Mouse (Mus musculus) effector memory CD4-positive, alpha-beta T cell, adult 7 months (primary cell): ENCODE measurements around the gene Rbm38. TPM values are rescaled to one million over a fixed set of nuclear protein-coding genes. Genes with fewer than 3 reads are reported as not detected.

Experiments used
- polyA plus RNA-seq: library from polyadenylated mRNA; unstranded; fragments of 100-300 nt; shearing (Covaris generic); gene quantifications from one replicate; pipeline ENCODE4 v1.2.1, GENCODE M21; 2017

Gene Rbm38
- polyA plus RNA-seq = 12.8 TPM

GRCm38 (mm10) chr2:173020430-173020829 lies at the start of gene Rbm38:
Gene Rbm38 (plus strand): TSS chr2:173020498.

GRCm38 (mm10) chr2:172977409-172978130 lies 42.7 kb upstream of the Rbm38 start, which contains the start of gene Spo11:
Gene Spo11 (plus strand): TSS chr2:172977700.

GRCm38 (mm10) chr2:172999630-173000284 lies 20.5 kb upstream of the Rbm38 start, which contains the start of gene Rae1:
Gene Rae1 (plus strand): TSS chr2:173000117.

Other genes with a start within 250 kb of the Rbm38 start
- 4.8 TPM for gene Bmp7, start 80.2 kb upstream of the Rbm38 start, polyA plus RNA-seq
- gene Spo11, start 42.8 kb upstream of the Rbm38 start, polyA plus RNA-seq = 5.2 TPM
- 76.9 TPM for gene Rae1, start 20.4 kb upstream of the Rbm38 start, polyA plus RNA-seq
- gene Ctcfl, start 99.0 kb downstream of the Rbm38 start, polyA plus RNA-seq = 0.16 TPM
- gene Pck1, start 132.6 kb downstream of the Rbm38 start, polyA plus RNA-seq = 0.38 TPM
- gene Zbp1, start 198.4 kb downstream of the Rbm38 start, polyA plus RNA-seq = 61.9 TPM